Mouse (Mus musculus): ENCODE measurements around the gene Ltbr.

- TF ChIP-seq CTCF (IDR thresholded peaks at IDR 0.05; ENCODE audit: control insufficient read depth, insufficient read depth, insufficient replicate concordance, low read depth, low read length) (no peak), POLR2A (IDR thresholded peaks at IDR 0.05; ENCODE audit: control insufficient read depth, low read depth, low read length) (no peak)
Measured at GRCm38 (mm10) chr6:125264219-125264618, 49.5 kb downstream of the Ltbr start.
